Mouse (Mus musculus) stomach, postnatal 0 days (tissue): Measurements from ENCODE around the gene Bclaf1. TPM values are rescaled to one million over a fixed set of nuclear protein-coding genes. Genes with fewer than 3 reads are reported as not detected.

Experiments used
- ATAC-seq: fragments of 200-750 bp; cut with Nextera tagmentation; 2 replicates; pipeline ENCODE4 v1.8.0; 2017; ENCODE audit not compliant: low FRiP score, low TSS enrichment
- DNase-seq: peaks from one replicate; pipeline ENCODE4 v3.0.0-alpha.2; 2016; ENCODE audit warnings: low spot score
- H3K27ac ChIP-seq: fragments of 300-500 bp; sonication (generic); replicated peaks from 2 replicates; pipeline ENCODE4 v1.5.1; 2014; ENCODE audit warnings: mild to moderate bottlenecking, control low read depth
- H3K27me3 ChIP-seq: fragments of 300-500 bp; sonication (generic); 2 replicates; pipeline ENCODE4 v1.6.1; 2014; ENCODE audit warnings: low read length; ENCODE audit not compliant: control insufficient read depth, insufficient read depth
- H3K36me3 ChIP-seq: fragments of 300-500 bp; sonication (generic); 2 replicates; pipeline ENCODE4 v1.6.1; 2014; ENCODE audit warnings: low read length, mixed read lengths; ENCODE audit not compliant: control insufficient read depth, insufficient read depth
- H3K4me1 ChIP-seq: fragments of 300-500 bp; sonication (generic); replicated peaks from 2 replicates; pipeline ENCODE4 v1.6.1; 2014; ENCODE audit warnings: antibody characterized with exemption; ENCODE audit not compliant: control insufficient read depth, insufficient read depth
- H3K4me2 ChIP-seq: fragments of 300-500 bp; sonication (generic); replicated peaks from 2 replicates; pipeline ENCODE4 v1.6.1; 2014; ENCODE audit warnings: low read depth, mild to moderate bottlenecking, control low read depth, moderate library complexity
- H3K4me3 ChIP-seq: fragments of 300-500 bp; sonication (generic); 2 replicates; pipeline ENCODE4 v1.5.1; 2014; ENCODE audit warnings: low read depth, low read length, control low read depth
- H3K9ac ChIP-seq: fragments of 300-500 bp; sonication (generic); 2 replicates; pipeline ENCODE4 v1.6.1; 2014; ENCODE audit warnings: mild to moderate bottlenecking, low read length, control low read depth, mixed read lengths
- H3K9me3 ChIP-seq: fragments of 300-500 bp; sonication (generic); 2 replicates; pipeline ENCODE4 v1.6.1; 2016; ENCODE audit warnings: low read length; ENCODE audit not compliant: control insufficient read depth
- CTCF ChIP-seq: IDR thresholded peaks from 2 replicates; pipeline ENCODE4 v1.5.1; 2016; ENCODE audit warnings: antibody characterized with exemption, low read depth, mild to moderate bottlenecking, moderate library complexity
- EP300 ChIP-seq: optimal IDR thresholded peaks from 2 replicates; pipeline ENCODE3; 2016; ENCODE audit warnings: antibody characterized with exemption
- WGBS: fragments of 180-500 bp; shearing (Covaris S2); extraction: QIAGEN DNeasy Blood & Tissue Kit; methylation state at CpG from one replicate; pipeline ENCODE4 v1.1.7; 2014; 5-methylcytosine and 5-hydroxymethylcytosine counted together
- polyA plus RNA-seq: library from polyadenylated mRNA; unstranded; fragments of >200 nt; fragmentation: Nextera tagmentation; extraction: Ambion mirVana; gene quantifications from 2 replicates; pipeline ENCODE4 v1.2.1, GENCODE M21; 2015

Bclaf1 gene
- polyA plus RNA-seq, 1 experiment from 2014 or later: 39.4 TPM

- under 1% methylated on average over 48 of the region's 54 CpGs for WGBS
- no peaks in the 10 kb centered on the region for H3K9me3 ChIP-seq
- H3K36me3 ChIP-seq: no peaks in the 10 kb centered on the region
- TF ChIP-seq EP300: no peak
- TF ChIP-seq CTCF: no peak
- H3K4me3 ChIP-seq: peak overlapping the region; percentile 96
- H3K27me3 ChIP-seq: no peaks in the 10 kb centered on the region
- H3K9ac ChIP-seq: peak overlapping the region; percentile 98
- peak overlapping the region; percentile 100 for H3K27ac ChIP-seq
- 0 out of 2 replicates have a peak, but pooled peaks cover 3% of the 10 kb centered on the region for H3K4me1 ChIP-seq
- DNase-seq: peak; percentile 92
- peak overlapping the region; percentile 61 for H3K4me2 ChIP-seq
- peak; percentile 80 for ATAC-seq
Measured at GRCm38 (mm10) chr10:20312736-20313301, 550 bp downstream of the Bclaf1 start.

- ATAC-seq: no peak
- TF ChIP-seq CTCF (no peak), EP300 (no peak)
- peak overlapping the region; percentile 98 for H3K9ac ChIP-seq
- H3K4me1 ChIP-seq: 0 out of 2 replicates have a peak, but pooled peaks cover 3% of the 10 kb centered on the region
- no peak for DNase-seq
- no peaks in the 10 kb centered on the region for H3K36me3 ChIP-seq
- H3K4me3 ChIP-seq: peak overlapping the region; percentile 96
- H3K4me2 ChIP-seq: peak overlapping the region; percentile 61
- no peaks in the 10 kb centered on the region for H3K9me3 ChIP-seq
- WGBS: 31% methylated on average over 13 of the region's 13 CpGs
- no peaks in the 10 kb centered on the region for H3K27me3 ChIP-seq
- no peak overlapping the region for H3K27ac ChIP-seq
Measured at GRCm38 (mm10) chr10:20313447-20313846, 1.2 kb downstream of the Bclaf1 start.

- DNase-seq (no peak), ATAC-seq (no peak)
- WGBS: 75% methylated on average over 4 of the region's 4 CpGs
- H3K9me3 ChIP-seq: no peaks in the 10 kb centered on the region
- H3K9ac ChIP-seq: no peak overlapping the region
- no peaks in the 10 kb centered on the region for H3K36me3 ChIP-seq
- H3K4me3 ChIP-seq: no peak overlapping the region
- no peak overlapping the region for H3K27ac ChIP-seq
- TF ChIP-seq EP300 (no peak), CTCF (no peak)
- H3K4me2 ChIP-seq: no peak overlapping the region
- 0 out of 2 replicates have a peak, but pooled peaks cover 3% of the 10 kb centered on the region for H3K4me1 ChIP-seq
- no peaks in the 10 kb centered on the region for H3K27me3 ChIP-seq
Measured at GRCm38 (mm10) chr10:20313941-20314340, 1.7 kb downstream of the Bclaf1 start.

- no peak for DNase-seq
- 62% methylated on average over 2 of the region's 2 CpGs for WGBS
- H3K9me3 ChIP-seq: no peaks in the 10 kb centered on the region
- H3K4me2 ChIP-seq: no peak overlapping the region
- no peak overlapping the region for H3K9ac ChIP-seq
- TF ChIP-seq EP300: no peak
- peak; percentile 53 for TF ChIP-seq CTCF
- H3K4me1 ChIP-seq: 0 out of 2 replicates have a peak, but pooled peaks cover 3% of the 10 kb centered on the region
- no peak for ATAC-seq
- no peak overlapping the region for H3K4me3 ChIP-seq
- no peaks in the 10 kb centered on the region for H3K36me3 ChIP-seq
- H3K27me3 ChIP-seq: no peaks in the 10 kb centered on the region
- H3K27ac ChIP-seq: no peak overlapping the region
Measured at GRCm38 (mm10) chr10:20314797-20315196, 2.5 kb downstream of the Bclaf1 start.

GRCm38 (mm10) chr10:20317466-20317865, 5.2 kb downstream of the Bclaf1 start:
- H3K27me3 ChIP-seq: no peaks in the 10 kb centered on the region

GRCm38 (mm10) chr10:20326226-20326625, 14.0 kb downstream of the Bclaf1 start:
- no peak overlapping the region for H3K4me3 ChIP-seq
- no peaks in the 10 kb centered on the region for H3K27me3 ChIP-seq
- no peak overlapping the region for H3K4me2 ChIP-seq
- DNase-seq (no peak), ATAC-seq (no peak)
- no peaks in the 10 kb centered on the region for H3K9me3 ChIP-seq
- TF ChIP-seq CTCF (no peak), EP300 (no peak)
- peaks cover 15% of the 10 kb centered on the region for H3K36me3 ChIP-seq
- no peak overlapping the region for H3K9ac ChIP-seq
- H3K27ac ChIP-seq: no peak overlapping the region
- no peaks in the 10 kb centered on the region for H3K4me1 ChIP-seq

More at GRCm38 (mm10) chr10:20317466-20317865, 5.2 kb downstream of the Bclaf1 start:
- ATAC-seq (no peak), DNase-seq (no peak)
- 82% methylated on average over 5 of the region's 5 CpGs for WGBS
- no peak overlapping the region for H3K27ac ChIP-seq
- 0 out of 2 replicates have a peak, but pooled peaks cover 3% of the 10 kb centered on the region for H3K4me1 ChIP-seq
- H3K9me3 ChIP-seq: no peaks in the 10 kb centered on the region
- no peak overlapping the region for H3K9ac ChIP-seq
- TF ChIP-seq CTCF (no peak), EP300 (no peak)
- H3K4me3 ChIP-seq: no peak overlapping the region
- no peak overlapping the region for H3K4me2 ChIP-seq
- H3K36me3 ChIP-seq: no peaks in the 10 kb centered on the region
